Mouse (Mus musculus) R1 (cell line): ENCODE measurements around the gene Ccr2.
A peak's percentile ranks its signal among the peaks of the same experiment; 100 is the strongest.
"Not testable (repeated sequence)": the region's sequence is repeated elsewhere in the genome, so short reads cannot be mapped to it uniquely, and the experiment has no call there.

Experiments used
- DNase-seq: peaks from one replicate; pipeline ENCODE4 v3.0.0-alpha.2; 2018; ENCODE audit warnings: low read depth, low spot score

Gene Ccr2

GRCm38 (mm10) chr9:124118489-124118888 lies 16.7 kb downstream of the Ccr2 start:
- peak; percentile 16 for DNase-seq

GRCm38 (mm10) chr9:124121387-124122184 lies 19.8 kb downstream of the Ccr2 start, which contains the start of gene Ccr5:
TSS of gene Ccr5 (plus strand) at chr9:124121543.
- no peak for DNase-seq

- peak; percentile 18 for DNase-seq
Measured at GRCm38 (mm10) chr9:124125576-124125975, 23.8 kb downstream of the Ccr2 start.

- DNase-seq = no peak
Measured at GRCm38 (mm10) chr9:124126373-124126772, 24.6 kb downstream of the Ccr2 start.

GRCm38 (mm10) chr9:124127412-124127811 lies 25.7 kb downstream of the Ccr2 start:
- DNase-seq = no peak

- DNase-seq = peak; percentile 33
Measured at GRCm38 (mm10) chr9:124128379-124128778, 26.6 kb downstream of the Ccr2 start.

GRCm38 (mm10) chr9:124132899-124133298 lies 31.1 kb downstream of the Ccr2 start:
- DNase-seq = not testable (repeated sequence)

GRCm38 (mm10) chr9:124134919-124135318 lies 33.2 kb downstream of the Ccr2 start:
- DNase-seq = not testable (repeated sequence)

- no peak for DNase-seq
Measured at GRCm38 (mm10) chr9:124137619-124138018, 35.9 kb downstream of the Ccr2 start.

- no peak for DNase-seq
Measured at GRCm38 (mm10) chr9:124138055-124138775, 36.5 kb downstream of the Ccr2 start.

GRCm38 (mm10) chr9:124143678-124144077 lies 41.9 kb downstream of the Ccr2 start:
- no peak for DNase-seq

GRCm38 (mm10) chr9:124146307-124146706 lies 44.6 kb downstream of the Ccr2 start:
- no peak for DNase-seq
